Mouse (Mus musculus): ENCODE measurements around the gene Dcdc2a.

The Dcdc2a gene

DNA sequence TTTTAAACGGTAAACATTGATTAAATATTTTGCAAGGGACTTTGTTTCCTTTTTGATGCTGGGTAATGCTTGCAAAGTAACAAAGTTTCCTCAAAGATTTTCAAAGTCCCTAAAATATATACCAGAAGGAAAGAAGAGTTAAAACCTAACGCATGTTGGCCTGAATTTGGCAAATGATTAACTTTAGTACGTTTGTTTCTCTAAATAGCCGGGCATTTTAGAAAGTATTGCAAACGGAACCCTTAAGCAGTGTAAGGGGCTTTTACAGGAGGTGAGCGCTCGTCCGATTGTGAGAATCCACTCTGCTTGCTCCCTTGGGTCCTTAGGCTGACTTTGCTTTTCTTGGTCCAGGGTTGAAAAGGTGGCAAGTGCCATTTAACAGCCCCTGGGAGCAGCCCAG, 41.5 kb downstream of the Dcdc2a start:
- DNase-seq, result no peak

DNA sequence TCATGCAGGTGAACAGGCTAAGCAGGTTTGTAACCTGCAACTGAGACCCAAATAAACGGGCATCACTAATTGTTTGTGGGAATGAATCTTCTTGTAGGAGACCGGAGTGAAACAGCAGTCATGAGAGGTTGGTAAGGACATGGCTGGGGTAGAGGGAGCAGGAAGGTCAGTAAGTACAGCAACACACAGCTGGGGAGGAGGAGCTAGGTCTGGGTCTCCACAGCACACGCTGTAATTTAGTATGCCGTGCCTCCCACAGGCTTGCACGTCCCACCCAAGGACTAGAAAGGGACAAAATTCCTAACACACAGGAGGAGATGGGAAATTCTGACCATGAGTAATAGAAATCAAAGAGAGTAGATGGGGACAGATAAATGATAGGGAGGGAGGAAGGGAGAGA, 42.8 kb downstream of the Dcdc2a start:
- no peak for DNase-seq

DNA sequence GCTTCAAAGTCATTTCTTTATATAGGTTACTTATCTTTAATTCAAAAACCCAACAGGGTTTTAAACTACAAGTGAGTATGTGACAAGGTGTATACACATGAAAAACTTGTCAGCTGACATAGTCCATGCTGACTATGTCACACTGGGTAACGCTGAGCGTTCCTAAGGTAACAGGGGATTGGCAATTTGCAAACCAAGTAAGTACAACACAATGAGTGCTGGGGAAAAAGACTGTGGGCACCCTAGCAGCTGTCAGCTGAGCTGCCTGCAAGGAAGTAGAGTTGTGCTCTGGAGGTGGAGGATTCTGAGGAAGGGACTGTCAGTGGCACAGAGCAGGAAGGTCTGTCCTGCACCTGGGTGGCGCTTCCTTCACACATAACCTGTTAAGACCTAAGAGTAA, 43.7 kb downstream of the Dcdc2a start:
- DNase-seq, result no peak

DNA sequence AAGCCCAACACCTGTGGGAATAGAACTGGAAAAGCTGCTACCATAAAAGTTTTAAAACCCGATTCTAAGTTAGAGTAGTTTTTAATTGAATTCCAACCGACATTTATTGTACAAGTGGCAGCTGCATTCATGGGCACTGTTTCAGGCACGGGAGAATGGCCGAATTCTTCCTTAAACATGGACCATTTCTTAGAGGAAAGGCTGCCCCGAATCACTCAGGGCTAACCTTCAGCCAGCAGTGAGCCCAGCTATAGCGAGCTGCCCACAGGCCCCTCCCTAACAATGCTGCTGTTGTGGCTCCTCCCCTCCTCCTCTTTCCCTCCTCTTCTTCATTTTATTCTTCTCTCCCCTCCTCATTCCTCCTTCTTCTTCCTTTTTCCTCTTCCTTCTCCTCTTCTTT, 44.8 kb downstream of the Dcdc2a start:
- DNase-seq, result no peak

DNA sequence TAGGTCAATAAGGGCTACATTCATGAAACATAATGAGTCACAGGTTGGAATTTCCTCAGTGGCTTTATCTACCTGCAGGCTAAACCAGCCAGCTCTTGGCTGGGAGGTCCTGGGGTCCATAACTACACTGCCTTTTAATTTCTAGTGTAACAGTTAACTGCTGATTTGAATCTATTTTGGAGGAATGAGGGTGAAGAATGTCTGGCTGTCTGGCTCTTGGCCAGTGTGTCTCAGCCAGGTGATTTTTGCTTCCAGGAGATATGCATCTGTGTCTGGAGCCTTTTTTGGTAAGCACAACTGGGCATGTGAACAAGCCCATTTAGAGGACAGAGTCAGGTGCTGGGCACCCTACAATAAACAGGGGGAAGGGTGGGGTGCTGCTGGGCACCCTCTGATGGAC, 49.9 kb downstream of the Dcdc2a start:
- no peak for DNase-seq

DNA sequence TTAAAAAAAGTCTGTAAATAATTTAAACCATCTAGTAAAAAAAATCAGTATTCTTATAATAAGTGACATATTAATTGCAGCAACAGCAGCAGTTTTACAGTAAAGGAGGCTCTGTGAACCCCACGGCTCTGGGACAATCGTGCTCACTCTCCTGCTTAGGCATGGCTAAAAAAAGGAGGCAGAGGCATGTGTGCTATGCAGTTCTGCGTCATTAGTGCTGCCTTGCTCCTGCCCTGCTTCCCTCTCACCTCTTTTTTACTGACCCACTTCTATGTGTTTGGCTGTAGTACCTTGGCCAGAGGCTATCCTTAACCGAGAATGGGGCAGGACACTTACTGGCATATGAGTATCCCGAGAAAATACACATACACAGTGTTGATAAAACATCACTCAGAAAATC, 50.9 kb downstream of the Dcdc2a start:
- DNase-seq, result no peak

DNA sequence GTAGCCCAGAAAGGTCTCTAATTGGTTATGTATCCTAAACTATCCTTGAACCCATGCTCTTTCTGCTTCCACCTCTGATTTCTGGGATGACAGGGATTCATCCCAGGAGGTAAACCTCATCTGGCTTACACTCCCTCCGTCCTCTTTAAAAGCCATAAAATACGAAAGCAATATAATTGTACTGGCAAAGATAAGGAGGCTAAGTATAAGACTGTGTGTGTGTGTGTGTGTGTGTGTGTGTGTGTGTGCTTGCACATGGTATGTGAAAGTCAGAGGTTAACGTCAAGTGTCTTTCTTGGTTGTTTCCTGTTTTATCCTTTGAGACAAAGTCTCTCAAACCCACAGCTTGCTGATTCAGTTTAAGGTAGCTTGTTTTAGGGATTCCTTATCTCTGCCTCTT, 52.5 kb downstream of the Dcdc2a start:
- DNase-seq, result no peak

DNA sequence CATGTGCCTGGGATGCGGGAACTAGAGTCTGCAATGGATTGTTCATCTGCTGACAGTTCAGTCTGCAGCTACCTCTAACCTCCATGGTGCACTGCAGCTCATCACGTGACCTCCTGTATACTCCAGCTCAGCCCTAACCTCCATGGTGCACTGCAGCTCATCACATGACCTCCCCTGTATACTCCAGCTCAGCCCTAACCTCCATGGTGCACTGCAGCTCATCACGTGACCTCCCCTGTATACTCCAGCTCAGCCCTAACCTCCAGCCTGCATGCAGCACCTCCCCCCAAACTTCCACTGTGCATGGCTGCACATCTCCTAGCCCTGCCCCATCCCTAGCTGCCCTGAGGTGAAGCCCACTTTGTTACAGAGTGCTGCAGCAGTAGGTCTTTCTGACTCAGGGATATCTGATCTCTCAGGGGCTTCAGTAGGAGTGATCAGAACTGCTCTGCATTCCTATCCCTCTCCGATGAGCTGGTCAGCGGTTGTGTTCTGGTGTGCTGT, 54.8 kb downstream of the Dcdc2a start:
- no peak for DNase-seq

DNA sequence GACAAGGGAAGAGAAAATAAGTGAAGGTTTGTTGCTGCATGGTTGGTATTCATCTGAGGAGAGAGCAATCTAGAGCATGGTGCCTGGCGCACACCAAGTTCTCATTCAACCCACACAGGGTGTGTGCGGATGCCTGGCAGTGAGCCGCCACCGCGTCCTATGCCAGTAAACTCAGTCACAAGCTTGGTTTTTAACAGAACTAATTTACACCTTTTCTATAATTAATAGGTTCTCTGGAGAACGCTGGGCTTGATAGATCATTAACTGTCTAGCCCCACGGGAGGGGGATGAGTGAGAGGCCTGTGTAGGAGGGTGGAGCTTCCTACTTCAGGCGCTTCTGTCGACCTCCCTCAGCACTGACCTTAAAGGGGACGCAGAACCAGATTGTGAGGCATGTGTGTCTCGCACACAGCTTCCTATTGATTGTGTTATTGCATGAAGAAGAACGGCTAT, 59.7 kb downstream of the Dcdc2a start:
- no peak for DNase-seq

DNA sequence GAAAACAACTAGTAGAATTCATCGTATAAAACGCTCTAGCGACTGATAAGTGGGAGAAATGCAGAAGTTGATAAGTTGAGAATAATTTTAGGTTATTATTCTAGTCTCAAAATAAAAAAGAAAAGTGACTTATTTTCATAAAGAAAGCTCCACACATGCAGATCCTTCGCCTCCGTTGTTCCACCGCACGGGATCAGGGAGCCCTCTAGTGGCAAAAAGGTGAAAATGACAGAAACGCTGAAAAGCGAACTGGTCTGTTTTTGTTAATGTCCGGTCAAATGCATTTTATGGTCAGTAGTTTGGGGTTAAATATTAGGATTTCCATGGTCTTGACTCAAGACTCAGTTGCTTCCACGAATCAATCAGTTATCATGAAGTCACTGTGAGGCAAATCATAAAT, 60.2 kb downstream of the Dcdc2a start:
- DNase-seq, result no peak

DNA sequence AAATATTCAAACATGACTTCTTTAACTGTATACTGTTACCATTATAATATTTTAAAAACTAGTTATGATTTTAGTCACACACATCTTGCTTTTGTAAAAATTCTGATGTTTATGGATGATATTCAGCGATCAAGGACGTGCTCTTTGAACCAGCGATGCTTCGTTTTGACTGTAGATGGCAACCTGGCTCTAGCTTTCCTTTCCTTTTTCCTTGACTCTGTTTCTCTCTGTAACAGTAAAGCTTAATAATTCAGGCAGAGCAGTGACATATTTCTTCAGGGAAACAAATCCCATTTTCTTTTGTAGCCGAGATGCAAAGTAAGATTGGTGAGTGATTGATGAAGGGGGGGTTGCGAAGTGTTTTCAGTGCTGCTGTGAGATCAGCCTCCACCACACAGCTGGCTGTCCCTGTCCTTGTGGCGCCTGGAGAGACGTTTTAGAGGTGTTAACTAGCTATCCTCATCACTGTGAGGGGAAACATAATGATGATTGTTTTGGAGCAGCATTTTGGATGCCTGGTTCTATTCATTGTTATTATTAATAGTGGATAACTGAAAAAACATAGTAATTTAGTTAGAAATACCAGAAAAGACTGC, 67.0 kb downstream of the Dcdc2a start:
- DNase-seq, result no peak

DNA sequence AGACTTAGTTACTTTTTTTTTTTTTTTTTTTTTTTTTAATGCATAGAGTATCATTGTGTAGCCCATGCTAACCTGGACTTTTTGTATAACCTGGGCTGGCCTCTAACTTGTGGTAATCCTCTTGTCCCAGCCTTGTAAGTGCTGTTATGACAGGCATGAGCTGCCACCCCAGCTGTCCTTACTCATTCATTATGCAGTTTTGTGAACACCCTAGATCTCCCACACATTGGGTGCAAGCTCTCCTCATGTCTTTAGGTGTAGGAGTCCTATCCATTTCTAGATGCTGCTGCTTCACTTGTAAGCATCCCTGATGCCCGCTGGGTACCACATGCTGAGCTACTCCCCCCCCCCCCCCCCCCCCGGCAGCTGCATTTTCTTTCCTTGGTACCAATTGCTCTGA, 71.4 kb downstream of the Dcdc2a start:
- DNase-seq, result no peak

DNA sequence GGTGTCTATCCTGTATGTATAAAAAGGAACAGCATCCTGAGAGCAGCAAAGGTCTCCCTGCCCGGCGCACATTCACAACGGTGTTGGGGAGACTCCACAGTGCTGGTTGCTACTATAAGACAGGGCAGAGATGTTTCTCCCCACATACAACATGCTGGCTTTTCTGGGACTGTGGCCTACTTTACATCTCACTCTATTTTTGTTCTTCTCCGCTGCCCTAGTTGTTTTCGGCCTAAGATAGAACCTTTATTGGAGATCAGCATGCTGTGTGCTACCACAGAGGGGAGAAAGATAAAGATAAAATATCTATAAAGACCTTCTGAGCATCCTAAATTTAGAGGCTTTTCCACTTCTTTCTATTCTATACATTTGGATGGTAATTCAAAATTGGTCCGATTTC, 72.0 kb downstream of the Dcdc2a start:
- DNase-seq, result no peak

DNA sequence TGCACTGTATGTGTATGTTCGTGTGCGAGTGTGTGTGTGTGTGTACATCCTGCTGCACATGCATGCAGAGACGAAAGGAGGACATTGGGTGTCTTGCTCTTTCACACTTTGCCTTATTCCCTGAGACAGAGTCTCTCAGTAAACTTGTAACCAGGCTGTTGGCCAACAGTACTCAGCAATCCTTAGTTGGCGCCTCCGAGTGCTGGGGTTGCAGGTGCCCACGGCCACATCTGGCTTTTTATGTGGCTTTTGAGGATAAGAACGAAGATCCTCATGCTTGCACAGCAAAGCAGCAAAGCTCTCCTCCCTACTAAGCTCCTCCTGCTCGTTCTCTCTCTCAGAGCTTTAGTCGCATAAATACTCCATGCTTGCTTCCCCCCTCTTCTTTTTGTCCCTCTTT, 73.0 kb downstream of the Dcdc2a start:
- DNase-seq, result no peak

DNA sequence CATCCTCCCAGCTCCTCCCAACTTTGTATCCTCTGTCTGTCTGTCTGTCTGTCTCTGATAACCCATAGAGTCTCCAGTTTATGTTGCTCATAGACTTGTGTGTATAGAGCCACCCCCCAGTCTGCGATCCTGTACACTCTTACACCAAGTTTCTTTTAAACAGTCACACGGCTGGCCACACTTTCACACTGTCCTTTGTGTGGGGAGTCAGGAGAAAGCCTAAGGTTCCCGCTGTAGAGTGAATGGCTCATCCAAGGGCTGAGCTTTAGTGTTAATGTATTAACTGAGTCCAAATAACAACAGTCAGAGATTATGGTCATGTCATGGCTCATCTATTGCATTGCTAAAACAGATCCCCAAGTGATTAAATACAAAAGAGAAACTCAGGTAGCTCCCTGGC, 87.3 kb downstream of the Dcdc2a start:
- DNase-seq, result no peak

DNA sequence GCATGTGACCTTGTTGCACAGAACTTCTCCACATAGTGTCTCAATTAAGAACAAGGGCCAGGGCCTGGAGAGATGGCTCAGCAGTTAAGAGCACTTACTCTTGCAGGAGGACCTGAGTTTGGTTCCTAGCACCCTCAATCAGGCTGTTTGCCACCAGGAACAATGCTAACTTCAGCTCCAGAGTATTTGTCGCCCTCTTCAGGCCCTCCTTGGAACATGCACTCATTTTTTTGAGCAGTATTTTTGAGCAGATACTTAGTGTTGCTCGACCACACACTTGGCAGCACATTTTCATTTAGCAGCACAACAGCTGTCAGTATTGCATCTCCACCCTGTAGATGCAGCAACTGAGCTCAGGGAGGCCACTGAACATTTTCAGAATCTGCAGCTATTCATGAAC, 88.3 kb downstream of the Dcdc2a start:
- no peak for DNase-seq

DNA sequence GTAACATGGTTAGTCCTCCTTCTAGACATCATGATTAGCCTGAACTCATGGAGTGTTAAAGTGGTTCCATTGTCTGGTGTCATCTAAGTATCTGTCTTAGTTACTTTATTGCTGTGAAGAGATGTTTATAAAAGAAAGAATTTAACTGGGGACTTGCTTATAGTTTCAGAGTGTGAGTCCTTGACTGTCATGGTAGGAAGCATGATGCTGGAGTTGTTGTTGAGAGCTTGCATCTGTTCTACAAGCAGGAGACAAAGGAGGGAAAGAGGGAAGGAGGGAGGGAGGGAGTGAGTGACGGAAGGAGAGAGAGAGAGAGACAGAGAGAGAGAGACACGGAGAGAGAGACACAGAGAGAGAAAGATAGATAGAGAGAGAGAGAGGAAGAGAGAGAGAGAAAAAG, 90.4 kb downstream of the Dcdc2a start:
- no peak for DNase-seq

DNA sequence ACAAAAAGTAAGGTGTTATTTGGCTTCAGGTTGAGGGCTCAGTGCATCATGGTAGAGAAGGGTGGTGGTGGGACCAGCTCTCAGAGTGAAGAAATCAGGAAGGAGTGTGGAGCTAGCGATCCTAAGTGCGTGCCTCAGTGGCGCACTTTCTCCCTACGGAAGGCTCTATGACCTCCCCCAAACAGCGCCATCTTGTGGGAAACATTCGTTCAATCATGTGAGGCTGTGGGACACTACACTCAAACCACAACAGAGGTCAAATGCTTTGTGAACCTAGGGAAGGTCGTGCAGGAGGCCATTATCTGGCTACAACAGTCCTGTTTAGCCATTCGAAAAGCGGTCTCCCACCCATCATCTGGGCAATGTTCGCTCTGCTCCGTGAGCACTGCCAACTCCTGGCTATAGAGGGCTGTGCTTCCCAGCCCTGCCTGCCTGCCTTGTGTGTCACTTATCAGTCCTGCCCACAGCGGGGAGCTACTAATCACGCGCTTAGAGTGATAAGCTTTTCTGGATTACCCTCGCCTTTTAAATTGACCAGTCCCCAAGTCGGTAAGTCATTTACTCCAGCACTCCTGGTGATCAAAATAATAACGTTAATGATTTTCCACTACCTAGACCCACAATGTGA, 94.5 kb downstream of the Dcdc2a start:
- DNase-seq, result no peak

DNA sequence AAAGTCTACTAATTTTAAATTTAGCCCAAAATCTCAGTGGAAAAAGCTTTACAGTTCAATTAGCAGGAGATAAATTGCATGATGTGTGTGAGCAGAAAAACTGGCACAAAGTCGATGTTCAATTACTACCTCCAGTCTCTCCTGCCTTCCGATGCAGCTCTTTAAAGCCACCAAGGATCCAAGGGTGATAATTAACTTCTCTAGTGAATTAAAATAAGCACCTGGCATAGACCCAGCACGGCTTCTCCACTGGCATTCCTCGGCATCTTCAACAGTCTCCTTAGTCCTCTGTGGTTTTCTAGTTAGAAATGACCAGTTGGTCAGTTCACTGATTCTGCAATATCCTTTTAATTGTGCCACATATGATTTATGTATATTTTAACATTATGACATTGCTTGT, 95.1 kb downstream of the Dcdc2a start:
- DNase-seq, result no peak

DNA sequence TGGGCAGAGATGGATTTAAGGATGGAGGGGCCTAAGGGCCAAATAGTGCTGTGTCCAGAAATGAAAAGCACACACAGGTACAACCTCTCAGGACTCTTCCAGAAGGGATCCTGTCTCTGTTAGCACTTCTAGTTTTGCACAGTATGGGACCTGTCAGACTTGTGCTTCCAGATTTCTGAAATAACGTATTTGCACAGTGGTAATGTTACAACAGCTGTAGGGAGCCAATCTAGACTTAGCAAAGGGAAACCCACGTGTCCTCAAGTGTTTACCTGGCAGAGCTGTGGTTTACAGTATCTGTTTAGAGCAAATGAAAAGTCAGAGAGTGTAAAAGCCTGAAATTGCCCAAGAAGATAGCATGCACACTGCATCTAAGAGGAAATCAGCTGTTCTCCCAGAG, 104.1 kb downstream of the Dcdc2a start:
- no peak for DNase-seq

DNA sequence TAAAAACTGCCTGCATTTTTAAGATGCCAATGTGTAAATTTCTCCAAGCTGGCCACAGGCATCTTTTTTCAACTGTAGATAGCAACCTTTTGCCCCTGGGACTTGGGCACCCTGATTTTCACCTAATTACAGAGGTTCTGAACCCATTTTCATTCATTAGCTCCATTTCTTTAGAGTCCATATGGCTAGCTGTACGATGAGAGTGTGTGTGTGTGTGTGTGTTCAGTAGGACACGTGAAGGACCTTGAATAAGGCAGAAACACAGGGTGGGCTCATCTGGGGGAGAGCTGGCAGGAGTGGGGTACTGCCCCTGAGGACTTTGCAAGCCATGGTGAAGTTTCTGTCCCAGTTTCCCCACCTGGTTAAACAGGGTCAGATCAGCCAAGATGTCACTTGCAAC, 105.0 kb downstream of the Dcdc2a start:
- DNase-seq, result no peak

DNA sequence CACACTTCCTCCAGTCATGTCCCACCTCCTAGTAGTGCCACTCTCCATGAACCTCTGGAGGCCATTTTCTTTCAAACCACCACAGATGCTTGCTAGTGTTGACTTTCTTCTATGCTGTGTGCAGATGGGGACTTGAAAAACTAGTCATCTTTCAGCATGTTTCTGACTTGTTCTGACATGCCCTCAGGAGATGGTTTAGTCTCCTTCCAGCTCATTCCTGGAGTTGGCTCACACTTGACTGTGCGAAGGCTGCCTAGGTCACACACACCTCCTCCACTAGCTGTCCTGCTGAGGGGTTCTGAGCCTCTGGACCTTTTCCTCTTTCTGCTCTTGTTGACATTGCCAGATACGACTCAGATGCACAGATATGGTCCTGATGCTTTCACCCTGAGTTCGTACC, 106.8 kb downstream of the Dcdc2a start:
- no peak for DNase-seq

DNA sequence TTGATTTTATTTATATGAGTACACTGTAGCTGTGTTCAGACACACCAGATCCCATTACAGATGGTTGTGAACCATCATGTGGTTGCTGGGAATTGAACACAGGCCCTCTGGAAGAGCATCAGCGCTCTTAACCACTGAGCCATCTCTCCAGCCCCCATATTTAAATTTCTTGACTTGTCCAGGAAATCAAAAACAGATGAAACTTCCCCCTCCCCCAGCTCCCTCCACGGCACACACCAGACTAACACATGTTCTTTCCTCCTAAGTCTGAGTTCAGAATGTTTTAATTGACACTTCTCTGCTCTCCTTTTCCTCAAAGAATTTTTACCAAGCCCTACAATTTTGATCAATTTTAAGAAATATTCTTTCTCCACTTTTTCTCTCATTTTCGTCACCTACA, 113.1 kb downstream of the Dcdc2a start:
- no peak for DNase-seq

DNA sequence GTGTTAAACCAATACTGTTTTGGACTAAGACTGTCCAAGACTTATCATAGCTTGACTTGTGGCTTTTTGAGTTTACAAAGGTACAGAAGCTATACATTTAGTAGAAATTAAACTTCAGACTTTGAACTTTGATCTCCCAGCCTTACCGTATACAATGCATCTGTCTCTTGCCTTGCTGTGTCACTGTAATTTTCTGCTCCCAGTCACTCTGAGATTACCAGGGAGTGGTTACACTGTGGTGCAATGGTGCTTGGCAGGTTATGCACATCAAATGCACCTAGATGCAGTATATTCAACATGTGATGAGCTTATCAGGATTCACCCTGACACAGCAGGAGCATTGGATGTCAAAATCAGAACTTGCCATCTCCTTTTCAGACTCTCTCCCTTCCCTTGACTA, 122.0 kb downstream of the Dcdc2a start:
- DNase-seq, result no peak
